Mouse (Mus musculus): ENCODE data around the gene Pgpep1. TPM values are rescaled to one million over a fixed set of nuclear protein-coding genes. Genes with fewer than 3 reads are reported as not detected.

The Pgpep1 gene
- total and polyA plus RNA-seq, 3 experiments = 12.3 to 30.0 (median 22.9) TPM

DNA sequence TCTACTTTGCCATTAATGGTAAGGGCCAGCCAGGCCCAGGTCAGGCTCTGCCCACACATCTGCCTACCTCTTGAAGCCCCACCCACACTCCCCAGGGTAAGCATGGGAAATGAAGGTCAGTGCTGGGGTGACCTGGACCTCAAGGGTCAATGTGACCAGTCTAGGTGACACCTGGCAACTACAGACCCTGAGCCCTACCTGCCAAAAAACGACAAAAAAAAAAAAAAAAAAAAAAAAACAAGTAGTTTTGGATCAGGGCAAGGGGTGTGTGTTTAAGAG is 12.1 kb downstream of the Pgpep1 start:
- Histone ChIP-seq H3K27me3 (replicated peaks) (no peaks in the 10 kb centered on the region), H3K4me2 (ENCODE audit: insufficient read depth, low read depth, poor library complexity, severe bottlenecking) (no peak overlapping the region), H3K9ac (ENCODE audit: insufficient read depth, low read depth) (no peak overlapping the region), H3K4me1 (ENCODE audit: control insufficient read depth in 1 of 2, insufficient read depth in 2 of 2) (peaks cover 39 to 68% of the 10 kb centered on the region in 2 experiments), H3K79me2 (replicated peaks; ENCODE audit: control insufficient read depth, extremely low read depth, insufficient read depth, poor library complexity, severe bottlenecking) (no peaks in the 10 kb centered on the region), H3K36me3 (replicated peaks in 1 of 2; ENCODE audit: control insufficient read depth in 1 of 2, insufficient read depth in 1 of 2, low read length in 1 of 2) (peaks cover 26 to 53% of the 10 kb centered on the region in 2 experiments), H3K27ac (ENCODE audit: insufficient read depth, low read depth) (no peak overlapping the region), H3K9me3 (replicated peaks; ENCODE audit: low read length) (no peaks in the 10 kb centered on the region), H3K4me3 (replicated peaks in 1 of 3; ENCODE audit: low read depth in 2 of 3, low read length in 2 of 3, poor library complexity in 1 of 3) (no peak overlapping the region)
- no peak for TF ChIP-seq PAX5 (IDR thresholded peaks at IDR 0.05; ENCODE audit: low read length)
- TF ChIP-seq ZNF384 (IDR thresholded peaks at IDR 0.05; ENCODE audit: low read depth, low read length) = peak; percentile 44
- TF ChIP-seq KAT2A (IDR thresholded peaks at IDR 0.05; ENCODE audit: insufficient replicate concordance, low read length) = no peak
- no peak for TF ChIP-seq POLR2AphosphoS2 (IDR thresholded peaks at IDR 0.05; ENCODE audit: low read depth, low read length)
- no peak for DNase-seq (ENCODE audit: extremely low read depth)
- dilution Hi-C loops (cut with MboI; ENCODE audit: extremely low pct_ligation_motif_present, extremely low pct_unique_long_range_greater_than_20kb, low sequenced_read_pairs) = no loop called here
- in situ Hi-C loops (cut with MboI; ENCODE audit: low pct_ligation_motif_present, low pct_unique_long_range_greater_than_20kb, low sequenced_read_pairs) = loop anchor here (5.0 kb wide), 1 partner anchor 36 kb away; no protein-coding TSS in a partner anchor

DNA sequence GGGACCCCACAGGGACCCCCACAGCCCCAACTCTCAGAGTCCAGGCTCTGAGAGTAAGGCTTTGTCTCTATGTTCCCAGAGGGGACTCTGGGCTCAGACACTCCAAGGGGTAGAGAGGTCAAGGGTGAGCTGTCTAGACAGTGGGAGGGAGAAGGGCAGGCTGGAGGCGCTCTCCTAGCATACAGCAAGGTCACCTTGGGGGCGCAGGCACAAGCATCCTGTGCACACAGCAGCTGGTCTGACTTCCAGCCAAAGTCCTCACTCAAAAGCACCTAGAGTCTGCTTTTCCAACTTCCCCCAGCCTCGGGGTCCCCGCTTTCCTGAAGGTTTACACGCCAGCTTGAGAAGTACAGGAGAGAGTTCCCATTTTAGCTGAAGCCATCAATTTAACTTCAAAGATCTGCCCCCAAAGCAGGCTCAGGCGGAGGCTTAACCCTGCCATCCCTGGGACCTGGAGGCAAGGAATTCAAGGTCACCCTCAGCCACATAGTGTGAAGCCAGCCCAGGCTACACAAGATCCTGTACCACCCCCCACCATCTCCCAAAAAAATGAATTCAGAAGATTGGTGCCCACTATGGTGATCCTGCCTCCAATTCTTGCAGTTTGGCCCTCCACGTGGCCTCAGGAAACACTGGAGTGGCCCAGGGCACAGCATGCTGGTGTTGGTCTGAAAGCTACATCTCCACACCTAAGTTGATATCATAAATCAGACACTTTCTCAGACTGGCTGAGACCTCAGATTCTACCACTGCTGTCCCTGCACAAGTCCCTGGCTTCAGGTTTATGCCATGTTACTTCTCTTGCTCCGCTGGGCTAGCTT is 12.6 kb downstream of the Pgpep1 start:
- H3K36me3 ChIP-seq (replicated peaks in 1 of 2; ENCODE audit: control insufficient read depth in 1 of 2, insufficient read depth in 1 of 2, low read length in 1 of 2) = peaks cover 26 to 51% of the 10 kb centered on the region in 2 experiments
- dilution Hi-C loops (cut with MboI; ENCODE audit: extremely low pct_ligation_motif_present, extremely low pct_unique_long_range_greater_than_20kb, low sequenced_read_pairs) (no loop called here), in situ Hi-C loops (cut with MboI; ENCODE audit: low pct_ligation_motif_present, low pct_unique_long_range_greater_than_20kb, low sequenced_read_pairs) (loop anchor here (5.0 kb wide), 1 partner anchor 35 kb away; no protein-coding TSS in a partner anchor)
- no peak overlapping the region for H3K4me2 ChIP-seq (ENCODE audit: insufficient read depth, low read depth, poor library complexity, severe bottlenecking)
- no peaks in the 10 kb centered on the region for H3K79me2 ChIP-seq (replicated peaks; ENCODE audit: control insufficient read depth, extremely low read depth, insufficient read depth, poor library complexity, severe bottlenecking)
- H3K4me3 ChIP-seq (replicated peaks in 1 of 3; ENCODE audit: low read depth in 2 of 3, low read length in 2 of 3, poor library complexity in 1 of 3) = no peak overlapping the region
- no peak for DNase-seq (ENCODE audit: extremely low read depth)
- no peak overlapping the region for H3K9ac ChIP-seq (ENCODE audit: insufficient read depth, low read depth)
- H3K4me1 ChIP-seq (ENCODE audit: control insufficient read depth in 1 of 2, insufficient read depth in 2 of 2) = peaks cover 39 to 65% of the 10 kb centered on the region in 2 experiments
- no peaks in the 10 kb centered on the region for H3K9me3 ChIP-seq (replicated peaks; ENCODE audit: low read length)
- no peaks in the 10 kb centered on the region for H3K27me3 ChIP-seq (replicated peaks)
- no peak for TF ChIP-seq USF2 (conservative IDR thresholded peaks at IDR 0.05; ENCODE audit: low read depth, low read length)
- TF ChIP-seq PAX5 (IDR thresholded peaks at IDR 0.05; ENCODE audit: low read length) = no peak
- no peak for TF ChIP-seq SIN3A (IDR thresholded peaks at IDR 0.05; ENCODE audit: low read length)
- TF ChIP-seq UBTF (IDR thresholded peaks at IDR 0.05; ENCODE audit: low read depth, low read length) = no peak
- TF ChIP-seq TCF12 (IDR thresholded peaks at IDR 0.05; ENCODE audit: low read depth, low read length) = no peak
- no peak for TF ChIP-seq IRF4 (IDR thresholded peaks at IDR 0.05; ENCODE audit: low read depth, low read length)
- TF ChIP-seq RAD21 (IDR thresholded peaks at IDR 0.05; ENCODE audit: low read depth, low read length) = no peak
- no peak for TF ChIP-seq ZMIZ1 (IDR thresholded peaks at IDR 0.05; ENCODE audit: low read depth, low read length)
- TF ChIP-seq RCOR1 (conservative IDR thresholded peaks at IDR 0.05; ENCODE audit: low read depth, low read length) = no peak
- no peak for TF ChIP-seq NELFE (IDR thresholded peaks at IDR 0.05; ENCODE audit: low read depth, low read length)
- no peak for TF ChIP-seq HCFC1 (IDR thresholded peaks at IDR 0.05; ENCODE audit: low read depth, low read length)
- TF ChIP-seq ELF1 (IDR thresholded peaks at IDR 0.05; ENCODE audit: low read depth, low read length) = no peak
- no peak for TF ChIP-seq JUN (IDR thresholded peaks at IDR 0.05; ENCODE audit: insufficient read depth, low read depth, low read length)
- no peak for TF ChIP-seq EP300 (IDR thresholded peaks at IDR 0.05; ENCODE audit: low read length)
- H3K27ac ChIP-seq (ENCODE audit: insufficient read depth, low read depth) = peak overlapping the region; percentile 24; the same call in 1 of the 2 replicates
